Mouse (Mus musculus) liver, embryonic 14.5 days (tissue): ENCODE results near the gene Pde8b.

Experiments
- CTCF ChIP-seq: IDR thresholded peaks from 2 replicates; pipeline ENCODE4 v1.5.1; 2016; ENCODE audit warnings: antibody characterized with exemption, low read depth, control low read depth
- EP300 ChIP-seq: IDR thresholded peaks from 2 replicates; pipeline ENCODE4 v1.6.1; 2016; ENCODE audit warnings: antibody characterized with exemption, low read depth

GRCm38 (mm10) chr13:95127288-95127687, 122.8 kb downstream of the Pde8b start:
- TF ChIP-seq CTCF (no peak), EP300 (no peak)
